Comparison of ENCODE assay signal across 8 mouse cellular contexts in genomic region chr5:121828491-121829432, GRCm38 (mm10). TPM values are rescaled to one million over a fixed set of nuclear protein-coding genes. Genes with fewer than 3 reads are reported as not detected.
DNase-seq lines count a peak whose midpoint lies in the region; ATAC-seq lines count a peak whose summit lies in the region.

No protein-coding gene starts in this region.

- no peak overlapping the region for H3K27ac ChIP-seq in kidney, embryonic 14.5 days (ENCODE audit: low read depth, low read length)
- H3K27ac ChIP-seq in embryonic facial prominence, embryonic 12.5 days, result no peak overlapping the region
- peak overlapping the region; percentile 53; the same call in 1 of the 2 replicates for H3K27ac ChIP-seq in limb, embryonic 10.5 days

- no peaks in the 10 kb centered on the region for H3K9me3 ChIP-seq in kidney, embryonic 14.5 days (ENCODE audit: control insufficient read depth, low read length)
- H3K9me3 ChIP-seq in embryonic facial prominence, embryonic 12.5 days, result no peaks in the 10 kb centered on the region
- H3K9me3 ChIP-seq in limb, embryonic 10.5 days (replicated peaks), result no peaks in the 10 kb centered on the region

- peaks cover 20% of the 10 kb centered on the region for H3K4me1 ChIP-seq in kidney, embryonic 14.5 days (ENCODE audit: control insufficient read depth, insufficient read depth, low read length)
- peaks cover 26% of the 10 kb centered on the region for H3K4me1 ChIP-seq in embryonic facial prominence, embryonic 12.5 days
- peaks cover 44% of the 10 kb centered on the region for H3K4me1 ChIP-seq in limb, embryonic 10.5 days

- peaks cover 27% of the 10 kb centered on the region for H3K36me3 ChIP-seq in kidney, embryonic 14.5 days (ENCODE audit: control insufficient read depth, insufficient read depth, low read length)
- H3K36me3 ChIP-seq in embryonic facial prominence, embryonic 12.5 days, result peaks cover 8% of the 10 kb centered on the region; the same call in 1 of the 2 replicates
- H3K36me3 ChIP-seq in limb, embryonic 10.5 days, result peaks cover 46% of the 10 kb centered on the region

- no peak for DNase-seq in kidney, postnatal 14 days
- DNase-seq in ZHBTc4 (ENCODE audit: low read depth, low spot score) (peak; percentile 80), adipocyte (ENCODE audit: low spot score) (no peak)
- DNase-seq in limb, embryonic 10.5 days (ENCODE audit: low spot score), result peak; percentile 66
- DNase-seq in right cerebral cortex, postnatal 25 days, result peak; percentile 68

- H3K4me2 ChIP-seq in kidney, embryonic 14.5 days (replicated peaks; ENCODE audit: low read depth, low read length), result peak overlapping the region; percentile 93
- H3K4me2 ChIP-seq in embryonic facial prominence, embryonic 12.5 days (replicated peaks), result peak overlapping the region; percentile 88

- peak; percentile 25 for ATAC-seq in kidney, embryonic 14.5 days (ENCODE audit: low FRiP score, low TSS enrichment)
- no peak for ATAC-seq in embryonic facial prominence, embryonic 12.5 days (ENCODE audit: insufficient number of reproducible peaks, insufficient read depth, low FRiP score, low TSS enrichment)
- no peak for ATAC-seq in megakaryocyte, adult 5-6 weeks (ENCODE audit: poor library complexity, severe bottlenecking)

- no peaks in the 10 kb centered on the region for H3K27me3 ChIP-seq in kidney, embryonic 14.5 days (ENCODE audit: control insufficient read depth, insufficient read depth, low read length)
- peaks cover 31% of the 10 kb centered on the region for H3K27me3 ChIP-seq in embryonic facial prominence, embryonic 12.5 days
- H3K27me3 ChIP-seq in limb, embryonic 10.5 days (ENCODE audit: low read depth, poor library complexity, severe bottlenecking), result peaks cover 41% of the 10 kb centered on the region

- H3K9ac ChIP-seq in kidney, embryonic 14.5 days (ENCODE audit: low read depth, low read length), result peak overlapping the region; percentile 46
- peak overlapping the region; percentile 49 for H3K9ac ChIP-seq in embryonic facial prominence, embryonic 12.5 days

- H3K4me3 ChIP-seq in kidney, embryonic 14.5 days (ENCODE audit: low read length), result peak overlapping the region; percentile 41
- H3K4me3 ChIP-seq in embryonic facial prominence, embryonic 12.5 days, result peak overlapping the region; percentile 39
- peak overlapping the region; percentile 56 for H3K4me3 ChIP-seq in limb, embryonic 10.5 days

- 10% methylated on average over 71 of the region's 82 CpGs for WGBS in kidney, embryonic 14.5 days
- WGBS in embryonic facial prominence, embryonic 12.5 days, result 3% methylated on average over 73 of the region's 82 CpGs
- 4% methylated on average over 82 of the region's 82 CpGs for WGBS in limb, embryonic 10.5 days

RNA-seq across cellular contexts. Expression of gene Sh2b3, which starts 8.7 kb away (rescaled TPM):
- polyA plus RNA-seq in kidney, embryonic 14.5 days (2014; fragmentation: Nextera tagmentation; extraction: Ambion mirVana), result 18.1 and 22.9 TPM in 2 replicates
- 13.1 and 14.4 TPM in 2 replicates for polyA plus RNA-seq in embryonic facial prominence, embryonic 12.5 days (2016; fragmentation: Nextera tagmentation; extraction: Ambion mirVana)
- polyA plus RNA-seq in limb, embryonic 10.5 days (2016; fragmentation: Nextera tagmentation; extraction: Ambion mirVana), result 10.9 and 11.2 TPM in 2 replicates
- 82.9 and 83.8 TPM in 2 replicates for total RNA-seq in megakaryocyte, adult 5-6 weeks (2015)
- total RNA-seq in megakaryocyte, adult 5-6 weeks (2017), result 46.3 and 55.6 TPM in 2 replicates

RNA-seq across cellular contexts. Expression of gene Pheta1, which starts 20.0 kb away (rescaled TPM):
- polyA plus RNA-seq in kidney, embryonic 14.5 days (2014; fragmentation: Nextera tagmentation; extraction: Ambion mirVana), result 16.1 and 22.6 TPM in 2 replicates
- polyA plus RNA-seq in embryonic facial prominence, embryonic 12.5 days (2016; fragmentation: Nextera tagmentation; extraction: Ambion mirVana), result 47.3 and 48.1 TPM in 2 replicates
- polyA plus RNA-seq in limb, embryonic 10.5 days (2016; fragmentation: Nextera tagmentation; extraction: Ambion mirVana), result 60.2 and 67.0 TPM in 2 replicates
- total RNA-seq in megakaryocyte, adult 5-6 weeks (2015), result 0.78 and 1.2 TPM in 2 replicates
- total RNA-seq in megakaryocyte, adult 5-6 weeks (2017), result 0.69 and 1.8 TPM in 2 replicates

Comparison
In these comparisons a context has a peak if more than half of its experiments do, and no peak if none do; other contexts are left out.
1. DNase-seq: peak in ZHBTc4 (single experiment), limb, embryonic 10.5 days (single experiment) and right cerebral cortex, postnatal 25 days (single experiment); none in kidney, postnatal 14 days (single experiment) and adipocyte (single experiment).
2. Peak in every context shown above with its lines, with median percentiles within 50 percentile points of each other: H3K4me3 ChIP-seq.